Mouse (Mus musculus): Measurements from ENCODE around the gene Ropn1l.
A peak's percentile ranks its signal among the peaks of the same experiment; 100 is the strongest.

Gene Ropn1l

GRCm38 (mm10) chr15:31453098-31453916, at the start of gene Ropn1l:
Gene Ropn1l, minus strand, starts transcription at chr15:31453737.
- DNase-seq (ENCODE audit: low spot score in 2 of 2), result peak; percentile 90 to 91

- no peak for DNase-seq (ENCODE audit: low spot score in 2 of 2)
Measured at GRCm38 (mm10) chr15:31502996-31503395, 49.5 kb upstream of the Ropn1l start.

- DNase-seq (ENCODE audit: low spot score in 2 of 2), result no peak
Measured at GRCm38 (mm10) chr15:31502313-31502712, 48.8 kb upstream of the Ropn1l start.

- DNase-seq (ENCODE audit: low spot score in 2 of 2), result no peak
Measured at GRCm38 (mm10) chr15:31494803-31495202, 41.3 kb upstream of the Ropn1l start.

GRCm38 (mm10) chr15:31494310-31494709, 40.8 kb upstream of the Ropn1l start:
- no peak for DNase-seq (ENCODE audit: low spot score in 2 of 2)

GRCm38 (mm10) chr15:31487407-31487806, 33.9 kb upstream of the Ropn1l start:
- DNase-seq (ENCODE audit: low spot score in 2 of 2), result no peak

GRCm38 (mm10) chr15:31476678-31477077, 23.1 kb upstream of the Ropn1l start:
- DNase-seq (ENCODE audit: low spot score in 2 of 2), result no peak

- DNase-seq (ENCODE audit: low spot score in 2 of 2), result no peak
Measured at GRCm38 (mm10) chr15:31472645-31473574, 19.4 kb upstream of the Ropn1l start.

- DNase-seq (ENCODE audit: low spot score in 2 of 2), result no peak
Measured at GRCm38 (mm10) chr15:31471529-31471928, 18.0 kb upstream of the Ropn1l start.

GRCm38 (mm10) chr15:31469497-31469896, 16.0 kb upstream of the Ropn1l start:
- no peak for DNase-seq (ENCODE audit: low spot score in 2 of 2)

GRCm38 (mm10) chr15:31468806-31469205, 15.3 kb upstream of the Ropn1l start:
- DNase-seq (ENCODE audit: low spot score in 2 of 2), result no peak

GRCm38 (mm10) chr15:31466749-31467148, 13.2 kb upstream of the Ropn1l start:
- no peak for DNase-seq (ENCODE audit: low spot score in 2 of 2)

- DNase-seq (ENCODE audit: low spot score in 2 of 2), result no peak
Measured at GRCm38 (mm10) chr15:31466295-31466694, 12.8 kb upstream of the Ropn1l start.

- no peak for DNase-seq (ENCODE audit: low spot score in 2 of 2)
Measured at GRCm38 (mm10) chr15:31465806-31466205, 12.3 kb upstream of the Ropn1l start.

GRCm38 (mm10) chr15:31460571-31460970, 7.0 kb upstream of the Ropn1l start:
- no peak for DNase-seq (ENCODE audit: low spot score in 2 of 2)

GRCm38 (mm10) chr15:31458081-31458480, 4.5 kb upstream of the Ropn1l start:
- DNase-seq (ENCODE audit: low spot score in 2 of 2), result no peak

GRCm38 (mm10) chr15:31456381-31456780, 2.8 kb upstream of the Ropn1l start:
- no peak for DNase-seq (ENCODE audit: low spot score in 2 of 2)

- DNase-seq (ENCODE audit: low spot score in 2 of 2), result no peak
Measured at GRCm38 (mm10) chr15:31454861-31455295, 1.3 kb upstream of the Ropn1l start.

GRCm38 (mm10) chr15:31454096-31454860, 741 bp upstream of the Ropn1l start:
- DNase-seq (ENCODE audit: low spot score in 2 of 2), result no peak

GRCm38 (mm10) chr15:31452336-31453097, 1.0 kb downstream of the Ropn1l start:
- no peak for DNase-seq (ENCODE audit: low spot score in 2 of 2)

GRCm38 (mm10) chr15:31449772-31450171, 3.8 kb downstream of the Ropn1l start:
- no peak for DNase-seq (ENCODE audit: low spot score in 2 of 2)

Measured in urinary bladder, adult 18-20 months (tissue).